Mouse (Mus musculus) left cerebral cortex, adult 2 months (tissue): ENCODE measurements at regions not wholly inside any gene's neighbourhood (a gene's known extent, or its start where the extent isn't known, plus 50 kb on each side); places are given as distances from the start of the nearest gene placed in this dataset.
A peak's percentile ranks its signal among the peaks of the same experiment; 100 is the strongest.

Source experiments
- DNase-seq, 2 experiments: peaks; one replicate each; pipeline ENCODE4 v3.0.0; 2021 to 2022; ENCODE audit warnings: low spot score in 2 of 2, mixed read lengths in 1 of 2; ENCODE audit errors: extremely low spot score in 1 of 2
- H3K27ac ChIP-seq: fragments of 200-600 bp; 2 replicates; pipeline ENCODE4 v1.8.1; 2022
- H3K4me3 ChIP-seq: fragments of 200-600 bp; 2 replicates; pipeline ENCODE4 v1.8.1; 2022
- CTCF ChIP-seq: fragments of 200-600 bp; IDR thresholded peaks from 2 replicates; pipeline ENCODE4 v1.8.1; 2022; ENCODE audit warnings: antibody characterized with exemption, mild to moderate bottlenecking, moderate library complexity
- intact Hi-C: fragments of 180-260 bp; cut with DNase I; formaldehyde crosslinking; loops from one replicate; pipeline ENCODE4 v1.15.1; 2025

DNA sequence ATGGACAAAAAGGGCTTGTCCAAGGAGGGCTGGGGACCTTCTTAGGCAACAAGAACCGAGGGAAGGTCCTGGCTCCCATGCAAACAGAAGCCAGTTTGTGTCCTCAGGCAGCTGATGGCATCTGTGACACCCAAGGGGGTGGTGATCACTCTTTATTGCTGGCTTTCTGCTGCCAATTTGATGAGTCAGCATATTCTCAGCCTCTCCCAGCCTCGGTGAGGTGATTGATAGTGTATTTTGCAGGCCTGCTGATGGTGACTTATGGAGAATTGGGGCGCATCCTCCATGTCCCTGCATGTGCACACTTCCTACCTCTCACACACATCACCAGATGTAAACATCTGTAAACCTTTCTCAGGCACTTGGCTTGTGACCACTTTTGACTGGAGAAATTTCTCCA, 178.3 kb upstream of the Atp6ap2 start:
- intact Hi-C loops: no loop called here

DNA sequence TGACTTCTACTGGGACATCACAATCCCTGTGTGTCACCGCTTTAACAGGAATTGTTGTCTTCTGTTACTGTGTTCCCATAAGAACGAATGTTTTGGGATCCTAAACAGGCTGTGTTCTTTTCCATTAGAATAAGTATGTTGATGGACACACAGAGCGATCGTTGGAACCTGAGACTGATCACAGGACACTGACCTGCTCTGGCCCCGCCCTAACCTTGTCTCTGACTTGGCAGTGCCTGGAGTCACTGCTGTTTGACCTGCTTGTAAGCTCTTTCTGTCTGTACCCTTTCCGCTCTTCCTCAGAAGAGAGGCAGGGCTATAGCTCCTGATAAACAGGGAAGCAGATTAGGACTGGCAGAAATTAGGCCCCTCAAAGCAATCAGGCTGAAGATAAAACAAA, 162.0 kb upstream of the Atp6ap2 start:
- TF ChIP-seq CTCF: no peak
- no peak for DNase-seq
- Histone ChIP-seq H3K4me3 (no peak overlapping the region), H3K27ac (no peak overlapping the region)
- intact Hi-C loops: no loop called here

More for the DNA sequence above, 178.3 kb upstream of the Atp6ap2 start:
- Histone ChIP-seq H3K4me3 (no peak overlapping the region), H3K27ac (no peak overlapping the region)
- no peak for DNase-seq
- TF ChIP-seq CTCF: no peak

DNA sequence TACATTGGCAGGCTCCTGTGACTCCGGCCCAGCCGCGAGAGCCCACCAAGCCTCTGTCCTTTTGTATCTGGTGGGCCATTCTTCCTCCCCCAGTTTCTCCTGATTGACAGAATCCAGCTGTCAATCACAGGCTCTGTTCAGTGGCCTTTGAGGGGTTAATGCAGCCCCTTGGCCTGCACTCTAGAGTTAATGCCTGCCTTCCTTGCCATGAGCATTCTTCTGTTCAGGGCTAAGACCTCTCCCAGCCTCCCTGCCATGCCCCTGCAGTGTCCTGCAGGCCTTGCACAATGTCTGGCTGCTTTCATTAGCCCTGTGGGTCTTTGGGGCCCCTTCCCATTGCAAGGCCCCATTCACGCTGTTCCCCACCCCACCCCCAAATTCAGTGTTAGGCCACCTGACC, 160.9 kb upstream of the Atp6ap2 start:
- intact Hi-C loops: no loop called here
- TF ChIP-seq CTCF: no peak
- Histone ChIP-seq H3K27ac (no peak overlapping the region), H3K4me3 (no peak overlapping the region)
- no peak for DNase-seq

DNA sequence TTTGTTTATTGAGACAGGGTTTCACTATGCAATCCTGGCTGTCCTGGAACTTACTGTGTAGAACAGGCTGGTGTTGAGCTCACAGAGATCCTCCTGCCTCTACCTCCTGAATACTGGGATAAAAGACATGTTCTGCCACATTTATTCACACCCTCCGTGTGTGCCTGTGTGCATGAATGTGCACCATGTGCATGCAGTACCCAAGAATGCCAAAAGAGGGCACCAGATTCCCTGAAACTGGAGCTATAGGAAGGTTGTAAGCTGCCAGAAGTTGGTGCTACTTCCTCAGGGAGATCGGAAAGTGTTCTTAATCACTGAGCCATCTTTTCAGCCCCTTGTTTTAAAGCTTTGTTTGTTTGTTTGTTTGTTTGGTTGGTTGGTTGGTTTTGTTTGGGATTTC, 155.3 kb upstream of the Atp6ap2 start:
- DNase-seq: no peak
- TF ChIP-seq CTCF: no peak; the same call in 1 of the 2 replicates
- intact Hi-C loops: no loop called here
- H3K27ac ChIP-seq: no peak overlapping the region
- no peak overlapping the region for H3K4me3 ChIP-seq

DNA sequence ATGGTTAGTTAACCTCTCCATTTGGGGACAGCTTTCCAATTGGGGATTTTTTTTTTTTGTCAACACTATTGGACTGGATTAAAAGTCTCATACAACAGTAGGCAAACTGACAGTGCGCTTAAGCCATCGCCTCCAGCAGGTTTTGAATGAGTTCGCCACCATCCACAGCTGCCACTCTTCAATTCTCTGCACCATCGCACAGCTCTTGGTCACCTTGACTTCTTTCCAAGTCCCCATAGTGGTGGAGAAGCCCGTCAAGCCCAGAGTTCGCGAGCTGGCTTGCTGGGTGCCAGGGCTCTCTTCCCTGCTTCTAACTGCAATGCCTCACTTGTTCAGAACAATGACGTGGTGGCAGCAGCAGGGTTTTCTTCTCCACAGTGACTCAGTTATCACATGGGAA, 151.9 kb upstream of the Atp6ap2 start:
- TF ChIP-seq CTCF: no peak
- intact Hi-C loops: no loop called here
- no peak overlapping the region for H3K4me3 ChIP-seq
- no peak overlapping the region for H3K27ac ChIP-seq
- DNase-seq: no peak

DNA sequence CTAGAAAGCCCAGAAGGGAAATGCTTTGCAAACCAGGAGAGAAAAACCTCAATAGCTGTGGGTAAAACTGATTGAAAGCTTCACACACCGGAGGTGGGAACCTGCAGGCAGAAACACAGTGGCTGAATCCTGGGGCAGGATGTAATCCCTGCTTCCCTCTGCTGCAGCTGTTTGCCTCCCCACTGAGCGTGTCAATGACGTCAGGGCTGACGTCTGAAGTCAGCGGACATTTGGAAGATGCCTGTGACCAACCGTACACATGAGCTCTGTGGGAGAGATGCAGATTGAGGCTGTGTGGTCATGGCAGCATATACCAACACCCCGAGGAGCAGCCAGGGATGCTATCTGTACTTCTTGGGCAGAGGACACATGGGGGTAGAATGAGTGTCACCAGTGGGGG, 151.5 kb upstream of the Atp6ap2 start:
- Histone ChIP-seq H3K4me3 (no peak overlapping the region), H3K27ac (no peak overlapping the region)
- peak in 1 of 2 experiments; percentile 10 for DNase-seq
- intact Hi-C loops: no loop called here
- TF ChIP-seq CTCF: no peak

DNA sequence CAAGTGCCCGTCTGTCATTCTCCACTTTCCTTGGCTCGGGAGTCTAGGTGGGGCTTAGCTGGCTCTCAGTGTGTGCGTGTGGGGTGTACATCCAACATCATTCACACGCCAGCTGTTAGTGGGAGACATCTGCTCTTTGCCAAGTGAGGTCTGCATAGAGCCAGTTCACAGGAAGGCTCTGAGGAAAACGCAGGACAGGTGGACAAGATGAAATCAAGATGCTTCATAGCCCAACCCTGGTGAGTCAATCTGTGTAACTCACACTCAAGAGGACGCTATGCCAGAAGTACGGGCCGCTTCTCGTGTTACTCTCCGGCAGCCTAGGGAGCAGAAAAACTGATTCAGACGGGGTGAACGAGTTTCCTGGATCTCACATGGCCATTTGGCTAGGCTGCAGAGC, 148.2 kb upstream of the Atp6ap2 start:
- intact Hi-C loops: no loop called here
- no peak overlapping the region for H3K27ac ChIP-seq
- no peak for TF ChIP-seq CTCF
- DNase-seq: peak; percentile 9 to 18
- no peak overlapping the region for H3K4me3 ChIP-seq

DNA sequence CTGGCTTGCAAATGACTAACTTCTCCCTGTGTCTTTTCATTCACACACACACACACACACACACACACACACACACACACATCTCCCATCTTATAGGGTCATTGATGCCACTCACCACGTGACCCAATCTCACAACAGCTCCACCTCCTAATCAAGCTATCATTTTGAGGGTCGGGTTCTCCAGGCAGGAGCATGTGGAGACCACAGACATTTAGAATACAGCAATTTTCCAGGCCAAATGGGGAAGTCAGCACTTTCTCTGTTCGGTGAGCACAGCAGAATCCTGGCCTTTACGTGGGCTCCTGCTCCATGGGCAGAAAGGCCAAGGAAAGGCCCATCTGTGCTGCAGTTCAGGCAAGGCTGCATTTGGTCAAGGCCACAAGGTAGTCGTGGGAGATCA, 143.8 kb upstream of the Atp6ap2 start:
- Histone ChIP-seq H3K27ac (no peak overlapping the region), H3K4me3 (no peak overlapping the region)
- intact Hi-C loops: no loop called here
- TF ChIP-seq CTCF: no peak
- no peak for DNase-seq

DNA sequence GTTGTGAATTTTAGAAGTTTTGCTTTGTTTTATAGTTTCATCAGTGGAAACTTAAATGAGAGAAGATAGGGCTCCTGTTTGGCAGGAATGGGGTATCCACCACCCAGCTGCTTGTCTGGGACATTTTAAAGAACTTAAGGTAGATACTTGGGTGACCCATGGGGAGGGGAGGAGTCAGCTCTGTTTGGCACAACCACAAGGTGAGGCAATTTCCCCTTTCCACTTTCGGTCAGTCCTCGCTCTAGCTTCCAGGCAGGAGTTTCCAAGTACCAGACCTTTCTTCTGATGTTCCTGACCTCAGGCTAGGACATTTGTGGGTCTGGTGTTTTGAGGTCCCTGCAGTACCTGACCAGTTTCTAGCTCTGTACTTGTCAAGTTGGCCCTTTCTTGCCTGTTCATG, 142.5 kb upstream of the Atp6ap2 start:
- Histone ChIP-seq H3K4me3 (no peak overlapping the region), H3K27ac (no peak overlapping the region)
- intact Hi-C loops: no loop called here
- TF ChIP-seq CTCF: no peak
- DNase-seq: no peak

DNA sequence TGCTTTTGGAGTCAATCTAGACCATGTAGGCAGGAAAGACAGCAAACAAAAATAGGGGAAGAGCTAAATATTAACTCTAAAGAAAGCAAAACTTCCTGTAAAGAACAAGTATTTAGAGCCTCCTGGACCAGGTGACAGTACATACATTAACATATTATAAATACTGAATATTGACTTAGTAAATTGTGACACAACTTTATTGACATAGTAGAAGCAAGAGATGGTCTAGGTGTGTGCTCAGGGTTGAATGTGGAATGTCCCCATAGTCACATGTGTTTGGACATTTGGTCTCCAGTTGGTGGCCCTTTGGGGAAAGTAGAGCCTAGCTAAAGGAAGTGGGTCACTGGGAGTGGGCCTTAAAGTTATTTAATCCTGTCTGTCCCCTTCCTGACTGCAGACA, 139.6 kb upstream of the Atp6ap2 start:
- Histone ChIP-seq H3K27ac (no peak overlapping the region), H3K4me3 (no peak overlapping the region)
- intact Hi-C loops: no loop called here
- no peak for DNase-seq
- TF ChIP-seq CTCF: no peak

DNA sequence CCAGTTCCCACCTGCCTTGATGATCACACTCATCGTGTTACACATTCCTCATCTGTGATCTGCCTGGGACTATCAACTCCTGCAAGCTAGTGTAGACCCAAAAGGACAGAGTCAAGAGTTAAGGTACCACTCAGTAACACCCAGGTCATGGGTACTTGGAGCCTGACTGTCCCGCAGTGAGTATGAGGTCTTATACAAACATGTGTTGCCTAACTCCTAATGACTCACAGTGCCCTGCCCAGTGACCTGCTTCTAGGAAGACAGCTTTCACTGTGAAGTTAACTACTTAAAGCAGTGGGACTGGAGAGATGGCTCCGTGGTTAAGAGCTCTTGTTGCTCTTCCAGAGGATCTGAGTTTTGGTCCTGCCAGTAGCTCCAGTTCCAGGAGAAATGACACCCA, 137.9 kb upstream of the Atp6ap2 start:
- Histone ChIP-seq H3K27ac (no peak overlapping the region), H3K4me3 (no peak overlapping the region)
- intact Hi-C loops: no loop called here
- DNase-seq: no peak
- no peak for TF ChIP-seq CTCF

DNA sequence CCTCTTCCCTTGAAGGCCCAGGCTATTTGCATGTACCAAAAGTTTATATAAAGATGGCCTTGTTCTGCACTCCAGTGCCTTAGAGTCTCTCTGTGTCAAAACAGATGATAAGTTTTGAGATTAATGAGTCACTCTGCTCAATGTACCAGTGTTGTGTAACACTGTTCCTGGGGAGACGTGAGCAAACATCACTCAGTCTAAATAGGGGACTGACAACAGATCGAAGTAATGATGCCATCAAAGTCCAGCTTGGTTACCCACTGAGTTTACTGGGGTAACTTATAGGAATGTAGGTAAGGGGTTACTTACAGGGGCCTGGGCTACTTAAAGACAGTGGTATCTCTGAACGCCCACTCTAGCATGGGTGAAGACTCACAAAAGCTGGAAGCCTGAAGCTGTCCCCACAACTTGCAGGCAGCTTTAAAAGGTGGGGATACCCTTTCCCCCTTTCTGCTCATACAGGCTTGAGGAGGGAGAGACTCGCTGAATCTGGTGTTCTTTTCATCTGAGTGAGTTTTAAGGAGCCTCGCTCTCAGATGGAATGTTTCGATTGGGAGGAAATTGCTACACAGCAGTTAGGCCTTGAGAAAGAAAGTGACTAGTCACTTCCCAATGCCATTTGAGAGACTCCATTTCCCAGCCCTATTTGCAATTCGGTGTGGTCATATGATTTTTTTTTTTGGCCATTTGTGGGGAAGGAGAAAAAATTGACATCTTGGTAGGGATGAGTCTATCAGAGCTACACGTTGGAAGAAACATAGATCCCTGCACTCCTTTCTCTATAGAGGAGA, 134.4 kb upstream of the Atp6ap2 start:
- no peak overlapping the region for H3K4me3 ChIP-seq
- no peak for TF ChIP-seq CTCF
- DNase-seq: no peak
- no peak overlapping the region for H3K27ac ChIP-seq
- intact Hi-C loops: no loop called here

DNA sequence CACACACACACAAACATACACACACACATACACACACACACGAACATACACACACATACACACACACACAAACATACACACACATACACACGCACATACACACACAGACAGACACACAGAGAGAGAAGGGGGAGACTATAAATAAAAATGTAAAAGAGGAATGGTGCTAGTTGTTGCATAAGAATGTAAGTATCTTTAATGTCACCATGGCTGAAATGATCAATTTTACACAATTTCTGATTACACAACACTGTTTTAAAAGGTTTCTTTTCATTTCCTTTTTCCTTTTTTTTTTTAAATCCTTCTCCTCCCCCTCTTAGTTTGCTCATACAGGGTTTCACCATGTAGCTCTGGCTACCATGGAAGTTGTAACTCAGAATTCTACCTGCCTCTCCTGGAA, 125.9 kb upstream of the Atp6ap2 start:
- intact Hi-C loops: no loop called here
- no peak overlapping the region for H3K4me3 ChIP-seq
- no peak overlapping the region for H3K27ac ChIP-seq
- DNase-seq: no peak
- no peak for TF ChIP-seq CTCF
